Comparison of ENCODE assay signal across 10 mouse cellular contexts in the genomic region with DNA sequence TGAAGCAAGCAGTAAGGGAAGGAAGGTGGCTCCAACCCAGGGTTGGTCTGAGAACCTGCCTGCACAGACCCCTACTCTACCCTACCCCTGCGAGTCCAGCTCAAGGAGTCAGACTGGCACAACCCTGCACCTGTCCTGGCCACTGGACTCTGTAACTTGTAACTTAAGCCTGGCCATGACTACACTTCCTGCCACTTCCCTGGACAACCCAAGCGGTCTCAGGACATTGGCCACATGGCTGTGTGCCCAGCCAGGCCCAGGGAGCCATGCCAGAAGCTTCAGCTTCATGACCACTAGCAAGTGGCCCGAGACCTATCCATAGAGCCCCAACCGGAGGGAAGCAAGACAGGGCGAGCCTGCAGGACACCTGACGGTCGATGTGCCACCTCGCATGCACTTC. TPM values are rescaled to one million over a fixed set of nuclear protein-coding genes. Genes with fewer than 3 reads are reported as not detected.
DNase-seq lines count a peak whose midpoint lies in the region; ATAC-seq and TF ChIP-seq lines count a peak whose summit lies in the region.
"Had no signal": no experiment of that assay in that cellular context is flagged by ENCODE, and none has a peak within 500 bp of the region (broad histone marks: within the 10 kb centered on the region; RNA-seq: fewer than 3 reads in every experiment).

No protein-coding gene starts in this region.

- TF ChIP-seq CTCF in hindbrain, postnatal 0 days (IDR thresholded peaks at IDR 0.05; ENCODE audit: low read depth) = no peak
- TF ChIP-seq CTCF in E14TG2a.4 (conservative IDR thresholded peaks at IDR 0.05; ENCODE audit: low read length) = no peak
- TF ChIP-seq CTCF in intestine, postnatal 0 days (IDR thresholded peaks at IDR 0.05; ENCODE audit: low read depth) = no peak
- TF ChIP-seq CTCF in olfactory bulb, adult 2 months (IDR thresholded peaks at IDR 0.05; ENCODE audit: insufficient read depth, low read depth, low read length) = no peak

- no peak overlapping the region for H3K4me3 ChIP-seq in hindbrain, postnatal 0 days (ENCODE audit: low read length)
- no peak overlapping the region for H3K4me3 ChIP-seq in hindbrain, embryonic 12.5 days
- H3K4me3 ChIP-seq in E14TG2a.4 (replicated peaks; ENCODE audit: low read length) = peak overlapping the region; percentile 96
- H3K4me3 ChIP-seq in intestine, postnatal 0 days (ENCODE audit: low read depth, low read length) = no peak overlapping the region
- H3K4me3 ChIP-seq in olfactory bulb, adult 2 months (ENCODE audit: insufficient read depth, low read depth, low read length) = no peak overlapping the region
- no peak overlapping the region for H3K4me3 ChIP-seq in midbrain, embryonic 13.5 days (replicated peaks)
- H3K4me3 ChIP-seq: embryonic facial prominence, embryonic 13.5 days; limb, embryonic 13.5 days had no signal

- WGBS in hindbrain, postnatal 0 days = 78% methylated on average over 7 of the region's 8 CpGs
- 90% methylated on average over 8 of the region's 8 CpGs for WGBS in hindbrain, embryonic 12.5 days
- 85% methylated on average over 8 of the region's 8 CpGs for WGBS in intestine, postnatal 0 days
- 81% methylated on average over 8 of the region's 8 CpGs for WGBS in olfactory bulb, adult 2 months
- WGBS in midbrain, embryonic 13.5 days = 92% methylated on average over 8 of the region's 8 CpGs

- no peaks in the 10 kb centered on the region for H3K27me3 ChIP-seq in hindbrain, postnatal 0 days (ENCODE audit: insufficient read depth, low read length)
- H3K27me3 ChIP-seq in hindbrain, embryonic 12.5 days = peaks cover 5% of the 10 kb centered on the region; the same call in 1 of the 2 replicates
- H3K27me3 ChIP-seq in E14TG2a.4 (ENCODE audit: insufficient read depth, low read length) = no peaks in the 10 kb centered on the region
- no peaks in the 10 kb centered on the region for H3K27me3 ChIP-seq in intestine, postnatal 0 days (replicated peaks; ENCODE audit: control insufficient read depth, insufficient read depth, low read length)
- H3K27me3 ChIP-seq in midbrain, embryonic 13.5 days = peaks cover under 1% of the 10 kb centered on the region; the same call in 1 of the 2 replicates

- no peak for TF ChIP-seq POLR2A in olfactory bulb, adult 2 months (IDR thresholded peaks at IDR 0.05; ENCODE audit: insufficient read depth, low read depth, low read length)

- peak; percentile 35 for DNase-seq in hindbrain, postnatal 0 days (ENCODE audit: low spot score)
- DNase-seq in cerebellum, postnatal 36 days = peak; percentile 62 to 67

- H3K4me1 ChIP-seq in hindbrain, postnatal 0 days (ENCODE audit: insufficient read depth, low read length) = peaks cover 19% of the 10 kb centered on the region
- peaks cover 26% of the 10 kb centered on the region for H3K4me1 ChIP-seq in hindbrain, embryonic 12.5 days
- H3K4me1 ChIP-seq in E14TG2a.4 (replicated peaks; ENCODE audit: low read depth, low read length) = peaks cover 96% of the 10 kb centered on the region
- peaks cover 20% of the 10 kb centered on the region for H3K4me1 ChIP-seq in intestine, postnatal 0 days (replicated peaks; ENCODE audit: control insufficient read depth, insufficient read depth, low read length)
- H3K4me1 ChIP-seq in olfactory bulb, adult 2 months (ENCODE audit: control insufficient read depth, insufficient read depth, low read length) = peaks cover 46% of the 10 kb centered on the region
- H3K4me1 ChIP-seq in midbrain, embryonic 13.5 days (replicated peaks) = peaks cover 23% of the 10 kb centered on the region

- H3K27ac ChIP-seq in hindbrain, postnatal 0 days = peak overlapping the region; percentile 26; the same call in 1 of the 2 replicates
- no peak overlapping the region for H3K27ac ChIP-seq in hindbrain, embryonic 12.5 days
- H3K27ac ChIP-seq in intestine, postnatal 0 days (ENCODE audit: low read depth, low read length) = peak overlapping the region; percentile 41; the same call in 1 of the 2 replicates
- H3K27ac ChIP-seq in olfactory bulb, adult 2 months (ENCODE audit: insufficient read depth, low read depth, low read length) = peak overlapping the region; percentile 29; the same call in 1 of the 2 replicates
- H3K27ac ChIP-seq in midbrain, embryonic 13.5 days = no peak overlapping the region
- H3K27ac ChIP-seq: limb, embryonic 13.5 days had no signal

- ATAC-seq in hindbrain, postnatal 0 days = peak; percentile 13; the same call in 1 of the 2 replicates
- ATAC-seq in hindbrain, embryonic 12.5 days (ENCODE audit: low FRiP score) = no peak
- no peak for ATAC-seq in intestine, postnatal 0 days
- ATAC-seq in monocyte, adult 5-6 weeks (replicated peaks; ENCODE audit: insufficient number of reproducible peaks, low FRiP score, low TSS enrichment, poor library complexity, severe bottlenecking) = no peak
- ATAC-seq in midbrain, embryonic 13.5 days = no peak

- no peaks in the 10 kb centered on the region for H3K9me3 ChIP-seq in hindbrain, postnatal 0 days (ENCODE audit: low read length)
- no peaks in the 10 kb centered on the region for H3K9me3 ChIP-seq in hindbrain, embryonic 12.5 days (replicated peaks)
- no peaks in the 10 kb centered on the region for H3K9me3 ChIP-seq in E14TG2a.4 (ENCODE audit: low read length)
- H3K9me3 ChIP-seq in intestine, postnatal 0 days (ENCODE audit: control insufficient read depth) = no peaks in the 10 kb centered on the region
- no peaks in the 10 kb centered on the region for H3K9me3 ChIP-seq in midbrain, embryonic 13.5 days
- H3K9me3 ChIP-seq: embryonic facial prominence, embryonic 13.5 days; limb, embryonic 13.5 days had no signal

- no peak overlapping the region for H3K4me2 ChIP-seq in hindbrain, postnatal 0 days (ENCODE audit: low read depth, low read length)
- H3K4me2 ChIP-seq in hindbrain, embryonic 12.5 days (replicated peaks) = no peak overlapping the region
- no peak overlapping the region for H3K4me2 ChIP-seq in intestine, postnatal 0 days (replicated peaks; ENCODE audit: low read depth)
- H3K4me2 ChIP-seq in midbrain, embryonic 13.5 days (replicated peaks) = no peak overlapping the region
- H3K4me2 ChIP-seq: embryonic facial prominence, embryonic 13.5 days; limb, embryonic 13.5 days had no signal

- H3K9ac ChIP-seq in hindbrain, postnatal 0 days (replicated peaks; ENCODE audit: low read length) = no peak overlapping the region
- H3K9ac ChIP-seq in hindbrain, embryonic 12.5 days = no peak overlapping the region
- no peak overlapping the region for H3K9ac ChIP-seq in intestine, postnatal 0 days (ENCODE audit: low read depth, low read length)
- H3K9ac ChIP-seq in midbrain, embryonic 13.5 days (replicated peaks) = no peak overlapping the region
- H3K9ac ChIP-seq: embryonic facial prominence, embryonic 13.5 days; limb, embryonic 13.5 days had no signal

- H3K36me3 ChIP-seq in hindbrain, postnatal 0 days (ENCODE audit: insufficient read depth, low read length) = no peaks in the 10 kb centered on the region
- H3K36me3 ChIP-seq in hindbrain, embryonic 12.5 days = no peaks in the 10 kb centered on the region
- H3K36me3 ChIP-seq in E14TG2a.4 (ENCODE audit: insufficient read depth, low read length) = peaks cover 93% of the 10 kb centered on the region
- no peaks in the 10 kb centered on the region for H3K36me3 ChIP-seq in intestine, postnatal 0 days (ENCODE audit: control insufficient read depth, insufficient read depth)
- no peaks in the 10 kb centered on the region for H3K36me3 ChIP-seq in midbrain, embryonic 13.5 days
- H3K36me3 ChIP-seq: embryonic facial prominence, embryonic 13.5 days; limb, embryonic 13.5 days had no signal

RNA-seq across cellular contexts. Expression of gene Lama5, which starts 8.1 kb away (rescaled TPM):
- 10.3 and 16.5 TPM in 2 replicates for total RNA-seq in hindbrain, postnatal 0 days (2014; rRNA removed)
- polyA plus RNA-seq in hindbrain, postnatal 0 days (2015; fragmentation: Nextera tagmentation; extraction: Ambion mirVana) = 2.7 and 3.5 TPM in 2 replicates
- 5.8 and 8.7 TPM in 2 replicates for polyA plus RNA-seq in hindbrain, embryonic 12.5 days (2016; fragmentation: Nextera tagmentation; extraction: Ambion mirVana)
- 19.8 and 23.5 TPM in 2 replicates for polyA plus RNA-seq in intestine, postnatal 0 days (2015; fragmentation: Nextera tagmentation; extraction: Ambion mirVana)
- polyA plus RNA-seq in olfactory bulb, adult 2 months (2012; ENCODE audit: insufficient read depth, insufficient read length, low replicate concordance, missing spikeins) = not detected in 2 replicates
- total RNA-seq in monocyte, adult 5-6 weeks (2017) = 0.29 to 7.1 TPM (median 0.29 TPM) in 3 replicates
- polyA plus RNA-seq in midbrain, embryonic 13.5 days (2015; fragmentation: Nextera tagmentation; extraction: Ambion mirVana) = 1.4 and 1.7 TPM in 2 replicates

RNA-seq across cellular contexts. Expression of gene Rps21, which starts 39.6 kb away (rescaled TPM):
- 752 and 857 TPM in 2 replicates for total RNA-seq in hindbrain, postnatal 0 days (2014; rRNA removed)
- polyA plus RNA-seq in hindbrain, postnatal 0 days (2015; fragmentation: Nextera tagmentation; extraction: Ambion mirVana) = 445 and 465 TPM in 2 replicates
- 393 and 423 TPM in 2 replicates for polyA plus RNA-seq in hindbrain, embryonic 12.5 days (2016; fragmentation: Nextera tagmentation; extraction: Ambion mirVana)
- polyA plus RNA-seq in intestine, postnatal 0 days (2015; fragmentation: Nextera tagmentation; extraction: Ambion mirVana) = 442 and 454 TPM in 2 replicates
- 1,119 TPM in 1 of 2 replicates, not detected in the other for polyA plus RNA-seq in olfactory bulb, adult 2 months (2012; ENCODE audit: insufficient read depth, insufficient read length, low replicate concordance, missing spikeins)
- 1,771 to 2,174 TPM (median 1,777 TPM) in 3 replicates for total RNA-seq in monocyte, adult 5-6 weeks (2017)
- 418 and 448 TPM in 2 replicates for polyA plus RNA-seq in midbrain, embryonic 13.5 days (2015; fragmentation: Nextera tagmentation; extraction: Ambion mirVana)

RNA-seq across cellular contexts. Expression of gene Adrm1, which starts 46.3 kb away (rescaled TPM):
- 107 and 119 TPM in 2 replicates for total RNA-seq in hindbrain, postnatal 0 days (2014; rRNA removed)
- 207 and 210 TPM in 2 replicates for polyA plus RNA-seq in hindbrain, postnatal 0 days (2015; fragmentation: Nextera tagmentation; extraction: Ambion mirVana)
- 198 and 200 TPM in 2 replicates for polyA plus RNA-seq in hindbrain, embryonic 12.5 days (2016; fragmentation: Nextera tagmentation; extraction: Ambion mirVana)
- polyA plus RNA-seq in intestine, postnatal 0 days (2015; fragmentation: Nextera tagmentation; extraction: Ambion mirVana) = 132 and 142 TPM in 2 replicates
- polyA plus RNA-seq in olfactory bulb, adult 2 months (2012; ENCODE audit: insufficient read depth, insufficient read length, low replicate concordance, missing spikeins) = not detected in 2 replicates
- total RNA-seq in monocyte, adult 5-6 weeks (2017) = 50.1 to 102 TPM (median 65.6 TPM) in 3 replicates
- 213 TPM in 2 replicates for polyA plus RNA-seq in midbrain, embryonic 13.5 days (2015; fragmentation: Nextera tagmentation; extraction: Ambion mirVana)

RNA-seq across cellular contexts. Expression of gene Cables2, which starts 55.7 kb away (rescaled TPM):
- total RNA-seq in hindbrain, postnatal 0 days (2014; rRNA removed) = 56.8 and 60.5 TPM in 2 replicates
- polyA plus RNA-seq in hindbrain, postnatal 0 days (2015; fragmentation: Nextera tagmentation; extraction: Ambion mirVana) = 25.1 and 26.4 TPM in 2 replicates
- polyA plus RNA-seq in hindbrain, embryonic 12.5 days (2016; fragmentation: Nextera tagmentation; extraction: Ambion mirVana) = 29.4 and 29.5 TPM in 2 replicates
- 8.2 and 8.4 TPM in 2 replicates for polyA plus RNA-seq in intestine, postnatal 0 days (2015; fragmentation: Nextera tagmentation; extraction: Ambion mirVana)
- polyA plus RNA-seq in olfactory bulb, adult 2 months (2012; ENCODE audit: insufficient read depth, insufficient read length, low replicate concordance, missing spikeins) = not detected in 2 replicates
- total RNA-seq in monocyte, adult 5-6 weeks (2017) = 16.9 to 23.7 TPM (median 20.6 TPM) in 3 replicates
- polyA plus RNA-seq in midbrain, embryonic 13.5 days (2015; fragmentation: Nextera tagmentation; extraction: Ambion mirVana) = 18.2 and 21.6 TPM in 2 replicates

Comparison
In these comparisons a context has a peak if more than half of its experiments do, and no peak if none do; other contexts are left out.
1. H3K27ac ChIP-seq: peak in hindbrain, postnatal 0 days (single experiment), intestine, postnatal 0 days (single experiment) and olfactory bulb, adult 2 months (single experiment); none in hindbrain, embryonic 12.5 days (single experiment) and midbrain, embryonic 13.5 days (single experiment).